Mouse (Mus musculus) limb, embryonic 14.5 days (tissue): ENCODE results near the gene Fbxl20. TPM values are rescaled to one million over a fixed set of nuclear protein-coding genes. Genes with fewer than 3 reads are reported as not detected.

Experiments used
- ATAC-seq: fragments of 200-750 bp; cut with Nextera tagmentation; 2 replicates; pipeline ENCODE4 v1.8.0; 2017; ENCODE audit warnings: low read depth, moderate number of reproducible peaks, moderate TSS enrichment; ENCODE audit not compliant: low FRiP score
- DNase-seq: peaks from one replicate; pipeline ENCODE4 v3.0.0-alpha.2; 2015; ENCODE audit warnings: low spot score
- H3K27ac ChIP-seq: fragments of 300-500 bp; sonication (generic); replicated peaks from 2 replicates; pipeline ENCODE4 v1.5.1; 2014; ENCODE audit warnings: low read depth, mild to moderate bottlenecking, low read length, moderate library complexity, mixed read lengths
- H3K27me3 ChIP-seq: fragments of 300-500 bp; sonication (generic); 2 replicates; pipeline ENCODE4 v1.6.1; 2014; ENCODE audit warnings: low read length, mixed read lengths; ENCODE audit not compliant: control insufficient read depth, insufficient read depth
- H3K36me3 ChIP-seq: fragments of 300-500 bp; sonication (generic); 2 replicates; pipeline ENCODE4 v1.6.1; 2014; ENCODE audit warnings: mild to moderate bottlenecking, low read length, moderate library complexity, mixed read lengths; ENCODE audit not compliant: control insufficient read depth, insufficient read depth
- H3K4me1 ChIP-seq: fragments of 300-500 bp; sonication (generic); 2 replicates; pipeline ENCODE4 v1.6.1; 2014; ENCODE audit warnings: antibody characterized with exemption, low read length, mixed read lengths; ENCODE audit not compliant: control insufficient read depth, insufficient read depth
- H3K4me2 ChIP-seq: fragments of 300-500 bp; sonication (generic); replicated peaks from 2 replicates; pipeline ENCODE4 v1.6.1; 2014; ENCODE audit warnings: low read depth, mild to moderate bottlenecking, low read length, moderate library complexity; ENCODE audit not compliant: severe bottlenecking
- H3K4me3 ChIP-seq: fragments of 300-500 bp; sonication (generic); replicated peaks from 2 replicates; pipeline ENCODE4 v1.5.1; 2014; ENCODE audit warnings: low read length
- H3K9ac ChIP-seq: fragments of 300-500 bp; sonication (generic); 2 replicates; pipeline ENCODE4 v1.6.1; 2014; ENCODE audit warnings: mild to moderate bottlenecking, low read depth, low read length, moderate library complexity; ENCODE audit not compliant: severe bottlenecking
- H3K9me3 ChIP-seq: fragments of 300-500 bp; sonication (generic); 2 replicates; pipeline ENCODE4 v1.6.1; 2016; ENCODE audit warnings: low read length; ENCODE audit not compliant: control insufficient read depth
- POLR2A ChIP-seq: fragments of 200-500 bp; IDR thresholded peaks from 2 replicates; pipeline ENCODE4 v1.8.0; 2012; ENCODE audit warnings: inconsistent platforms, mild to moderate bottlenecking, moderate library complexity, borderline replicate concordance; ENCODE audit not compliant: insufficient read depth, insufficient read length; ENCODE audit errors: extremely low read depth
- WGBS: fragments of 180-500 bp; shearing (Covaris S2); extraction: QIAGEN DNeasy Blood & Tissue Kit; methylation state at CpG from one replicate; pipeline ENCODE4 v1.1.7; 2014; 5-methylcytosine and 5-hydroxymethylcytosine counted together
- polyA plus RNA-seq, 2 experiments: library from polyadenylated mRNA; depleted of rRNA in 1 of 2; stranded (reverse) in 1 of 2; unstranded in 1 of 2; fragments of >200 nt; fragmentation: Nextera tagmentation in 1 of 2; extraction: Ambion mirVana in 1 of 2; gene quantifications; 2 replicates each; pipeline versions ENCODE4 v1.2.1 to v1.2.3; 2012 to 2014

Fbxl20 gene
- polyA plus RNA-seq, 2 experiments, result 17.8 to 18.4 TPM

GRCm38 (mm10) chr11:98075195-98075808, 74.9 kb downstream of the Fbxl20 start:
- DNase-seq (peak; percentile 84), ATAC-seq (peak; percentile 72)
- Histone ChIP-seq H3K27ac (no peak overlapping the region), H3K4me1 (no peaks in the 10 kb centered on the region), H3K27me3 (no peaks in the 10 kb centered on the region), H3K9me3 (no peaks in the 10 kb centered on the region), H3K36me3 (no peaks in the 10 kb centered on the region), H3K4me2 (no peak overlapping the region), H3K4me3 (no peak overlapping the region), H3K9ac (peak overlapping the region; percentile 12; the same call in 1 of the 2 replicates)
- TF ChIP-seq POLR2A, result no peak
- WGBS, result 19% methylated on average over 13 of the region's 13 CpGs

GRCm38 (mm10) chr11:98073442-98073841, 76.8 kb downstream of the Fbxl20 start:
- no peaks in the 10 kb centered on the region for H3K4me1 ChIP-seq
- H3K9me3 ChIP-seq, result no peaks in the 10 kb centered on the region
- H3K36me3 ChIP-seq, result no peaks in the 10 kb centered on the region
- no peak overlapping the region for H3K27ac ChIP-seq
- ATAC-seq (no peak), DNase-seq (no peak)
- H3K4me3 ChIP-seq, result no peak overlapping the region
- H3K4me2 ChIP-seq, result no peak overlapping the region
- no peaks in the 10 kb centered on the region for H3K27me3 ChIP-seq
- 85% methylated on average over 4 of the region's 4 CpGs for WGBS
- no peak overlapping the region for H3K9ac ChIP-seq
- TF ChIP-seq POLR2A, result no peak

GRCm38 (mm10) chr11:98067255-98067654, 82.9 kb downstream of the Fbxl20 start:
- Histone ChIP-seq H3K9ac (no peak overlapping the region), H3K27ac (no peak overlapping the region), H3K4me2 (no peak overlapping the region), H3K4me3 (no peak overlapping the region), H3K27me3 (no peaks in the 10 kb centered on the region), H3K4me1 (no peaks in the 10 kb centered on the region; the same call in 1 of the 2 replicates), H3K36me3 (no peaks in the 10 kb centered on the region), H3K9me3 (no peaks in the 10 kb centered on the region)
- ATAC-seq (no peak), DNase-seq (no peak)
- WGBS, result 98% methylated on average over 21 of the region's 21 CpGs
- TF ChIP-seq POLR2A, result no peak

- H3K27me3 ChIP-seq, result no peaks in the 10 kb centered on the region
- no peaks in the 10 kb centered on the region for H3K36me3 ChIP-seq
- H3K9me3 ChIP-seq, result no peaks in the 10 kb centered on the region
- ATAC-seq, result no peak
- H3K4me3 ChIP-seq, result no peak overlapping the region
- H3K27ac ChIP-seq, result no peak overlapping the region
- no peaks in the 10 kb centered on the region; the same call in 1 of the 2 replicates for H3K4me1 ChIP-seq
- no peak for DNase-seq
- H3K4me2 ChIP-seq, result no peak overlapping the region
- TF ChIP-seq POLR2A, result no peak
- WGBS, result 92% methylated on average over 12 of the region's 12 CpGs
- H3K9ac ChIP-seq, result no peak overlapping the region
Observed at GRCm38 (mm10) chr11:98066201-98066600, 84.0 kb downstream of the Fbxl20 start.

- no peak overlapping the region for H3K4me2 ChIP-seq
- WGBS, result 57% methylated on average over 6 of the region's 6 CpGs
- no peaks in the 10 kb centered on the region for H3K9me3 ChIP-seq
- H3K36me3 ChIP-seq, result no peaks in the 10 kb centered on the region
- no peak for DNase-seq
- H3K27ac ChIP-seq, result no peak overlapping the region
- no peak for TF ChIP-seq POLR2A
- H3K27me3 ChIP-seq, result no peaks in the 10 kb centered on the region
- no peak overlapping the region for H3K4me3 ChIP-seq
- ATAC-seq, result no peak
- H3K4me1 ChIP-seq, result peaks cover 5% of the 10 kb centered on the region
- no peak overlapping the region for H3K9ac ChIP-seq
Observed at GRCm38 (mm10) chr11:98061904-98062562, 88.2 kb downstream of the Fbxl20 start.

GRCm38 (mm10) chr11:98061441-98061840, 88.8 kb downstream of the Fbxl20 start:
- DNase-seq (no peak), ATAC-seq (no peak)
- Histone ChIP-seq H3K4me3 (no peak overlapping the region), H3K27me3 (no peaks in the 10 kb centered on the region), H3K4me2 (no peak overlapping the region), H3K36me3 (no peaks in the 10 kb centered on the region), H3K27ac (no peak overlapping the region), H3K4me1 (peaks cover 5% of the 10 kb centered on the region), H3K9me3 (no peaks in the 10 kb centered on the region), H3K9ac (no peak overlapping the region)
- 63% methylated on average over 3 of the region's 3 CpGs for WGBS
- no peak for TF ChIP-seq POLR2A
